Mouse (Mus musculus): ENCODE results near the gene Cyp4f17. TPM values are rescaled to one million over a fixed set of nuclear protein-coding genes. Genes with fewer than 3 reads are reported as not detected.
"Not testable (repeated sequence)": the region's sequence is repeated elsewhere in the genome, so short reads cannot be mapped to it uniquely, and the experiment has no call there.

Cyp4f17 gene
- polyA plus RNA-seq, 1 experiment from 2014 or later: 13.8 TPM

DNA sequence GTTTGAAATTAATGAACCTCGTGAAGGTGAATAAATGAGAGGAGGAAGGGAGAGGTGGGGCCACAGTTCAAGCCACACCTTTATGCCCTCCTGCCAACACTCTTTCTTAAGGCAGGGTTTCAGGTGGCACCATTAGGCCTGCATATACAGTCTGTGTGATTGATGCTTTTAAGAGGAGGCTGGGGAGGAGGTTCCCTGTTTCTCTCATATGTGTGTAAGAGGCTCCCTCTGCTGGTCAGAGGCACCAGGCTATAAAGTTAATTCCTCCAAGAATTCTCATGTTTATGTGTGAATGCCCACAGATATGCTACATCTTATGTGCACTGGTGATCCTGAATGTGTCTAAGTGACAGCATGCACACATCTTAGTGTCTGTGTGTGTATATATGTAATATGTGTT is 11.2 kb upstream of the Cyp4f17 start:
- H3K9me3 ChIP-seq: no peaks in the 10 kb centered on the region
- no peak overlapping the region for H3K4me3 ChIP-seq (replicated peaks)
- no peaks in the 10 kb centered on the region for H3K36me3 ChIP-seq
- H3K4me2 ChIP-seq (replicated peaks): no peak overlapping the region
- no peak overlapping the region for H3K9ac ChIP-seq (replicated peaks)
- WGBS: 75% methylated on average over 1 of the region's 1 CpGs
- peak; percentile 78 for ATAC-seq
- peaks cover 7% of the 10 kb centered on the region for H3K4me1 ChIP-seq (replicated peaks)
- H3K27ac ChIP-seq: no peak overlapping the region
- peaks cover 19% of the 10 kb centered on the region for H3K27me3 ChIP-seq

DNA sequence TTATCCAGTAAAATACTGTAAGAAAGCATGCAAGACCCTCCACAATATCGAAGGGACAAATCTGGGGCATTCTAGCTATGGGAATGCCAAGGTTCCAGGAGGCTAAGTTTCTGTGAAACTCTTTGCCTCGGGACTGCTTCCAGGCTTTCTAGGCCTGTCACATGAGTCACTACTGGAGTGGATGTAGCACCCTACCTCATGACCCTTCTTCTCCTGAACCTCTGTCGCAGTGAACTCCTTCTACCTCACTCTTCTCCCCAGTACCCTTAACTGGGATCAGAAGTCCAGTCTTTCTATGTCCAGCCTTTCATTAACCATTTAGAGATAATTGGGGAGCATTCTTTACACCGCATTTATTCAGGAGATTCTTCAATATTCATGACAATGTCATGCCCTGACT is 5.3 kb upstream of the Cyp4f17 start:
- H3K27ac ChIP-seq; H3K27me3 ChIP-seq; H3K9me3 ChIP-seq; H3K4me1 ChIP-seq (replicated peaks); ATAC-seq; H3K4me2 ChIP-seq (replicated peaks); H3K9ac ChIP-seq (replicated peaks); H3K36me3 ChIP-seq; H3K4me3 ChIP-seq (replicated peaks): not testable (repeated sequence)
- 84% methylated on average over 4 of the region's 4 CpGs for WGBS

DNA sequence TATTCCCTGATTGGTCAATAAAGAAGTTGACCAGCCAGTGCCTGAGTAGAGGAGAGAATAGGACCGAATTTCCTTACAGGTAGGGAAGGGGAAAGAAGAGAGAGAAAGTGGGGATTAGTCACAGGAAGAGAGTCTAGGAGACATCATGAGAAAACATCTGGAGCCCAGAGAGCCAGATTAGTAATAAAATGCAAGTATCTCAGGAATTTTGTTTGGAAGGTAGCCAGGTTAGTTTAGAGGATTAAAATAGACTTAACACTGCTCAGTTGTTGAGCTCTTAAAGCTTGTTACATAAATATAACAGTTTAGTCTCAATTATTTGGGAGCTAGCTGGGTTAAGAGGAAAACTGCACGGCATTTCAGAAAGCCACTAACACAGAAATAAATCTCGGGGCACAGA is 4.8 kb upstream of the Cyp4f17 start:
- Histone ChIP-seq H3K9me3 (no peaks in the 10 kb centered on the region), H3K4me3 (replicated peaks) (no peak overlapping the region), H3K27ac (no peak overlapping the region), H3K4me1 (replicated peaks) (peaks cover 12% of the 10 kb centered on the region), H3K27me3 (no peaks in the 10 kb centered on the region), H3K4me2 (replicated peaks) (no peak overlapping the region), H3K9ac (replicated peaks) (no peak overlapping the region), H3K36me3 (no peaks in the 10 kb centered on the region)
- WGBS: 74% methylated on average over 3 of the region's 3 CpGs
- ATAC-seq: no peak

DNA sequence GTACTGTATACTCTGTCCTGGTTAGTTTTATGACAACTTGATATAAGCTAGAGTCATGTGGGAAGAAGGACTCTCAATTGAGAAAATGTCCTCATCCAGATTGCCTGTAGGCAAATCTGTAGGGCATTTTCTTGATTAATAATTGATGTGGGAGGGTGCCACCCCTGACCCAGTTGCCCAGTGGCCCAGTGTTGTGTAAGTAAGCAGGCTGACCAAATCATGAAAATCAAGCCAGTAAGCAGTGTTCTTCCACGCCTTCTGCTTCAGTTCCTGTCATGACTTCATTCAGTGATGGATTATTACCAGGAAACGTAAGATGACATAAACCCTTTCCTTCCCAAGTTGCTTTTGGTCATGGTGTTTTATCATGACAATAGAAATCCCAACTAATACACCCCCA is 2.7 kb upstream of the Cyp4f17 start:
- ATAC-seq: no peak
- H3K36me3 ChIP-seq: no peaks in the 10 kb centered on the region
- H3K4me2 ChIP-seq (replicated peaks): no peak overlapping the region
- H3K9ac ChIP-seq (replicated peaks): no peak overlapping the region
- no peaks in the 10 kb centered on the region for H3K9me3 ChIP-seq
- H3K4me1 ChIP-seq (replicated peaks): peaks cover 26% of the 10 kb centered on the region
- no peaks in the 10 kb centered on the region for H3K27me3 ChIP-seq
- WGBS: 59% methylated on average over 2 of the region's 2 CpGs
- no peak overlapping the region for H3K4me3 ChIP-seq (replicated peaks)
- no peak overlapping the region for H3K27ac ChIP-seq

DNA sequence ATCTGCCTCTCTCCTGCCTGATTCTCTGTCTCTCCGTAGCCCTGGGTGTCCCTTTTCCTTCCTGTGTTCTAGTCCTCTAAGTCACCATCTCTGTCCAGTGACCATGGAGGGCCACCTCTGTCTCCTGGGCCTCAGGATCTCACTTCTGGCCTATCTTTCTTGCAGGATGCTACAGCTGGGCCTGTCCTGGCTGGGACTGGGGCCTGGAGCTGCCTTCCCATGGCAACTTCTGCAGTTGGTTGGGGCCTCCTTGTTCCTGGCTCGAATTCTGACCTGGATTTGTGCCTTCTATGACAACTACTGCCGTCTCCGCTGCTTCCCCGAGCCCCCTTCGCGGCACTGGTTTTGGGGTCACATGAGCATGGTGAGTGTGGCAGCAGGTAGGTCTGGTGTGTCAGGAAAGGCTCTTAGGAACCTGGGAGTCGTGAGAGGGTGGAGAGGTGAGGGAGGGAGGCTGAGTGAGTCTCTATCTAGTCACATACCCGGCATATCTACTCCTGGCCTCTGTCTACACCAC is 937 bp downstream of the Cyp4f17 start:
- H3K9me3 ChIP-seq: no peaks in the 10 kb centered on the region
- H3K27me3 ChIP-seq: no peaks in the 10 kb centered on the region
- no peak; the same call in 1 of the 2 replicates for ATAC-seq
- 43% methylated on average over 9 of the region's 9 CpGs for WGBS
- peaks cover 26% of the 10 kb centered on the region for H3K4me1 ChIP-seq (replicated peaks)
- H3K27ac ChIP-seq: peak overlapping the region; percentile 84
- H3K4me2 ChIP-seq (replicated peaks): peak overlapping the region; percentile 78
- peak overlapping the region; percentile 54 for H3K4me3 ChIP-seq (replicated peaks)
- peak overlapping the region; percentile 70 for H3K9ac ChIP-seq (replicated peaks)
- 0 out of 2 replicates have a peak, but pooled peaks cover 3% of the 10 kb centered on the region for H3K36me3 ChIP-seq

DNA sequence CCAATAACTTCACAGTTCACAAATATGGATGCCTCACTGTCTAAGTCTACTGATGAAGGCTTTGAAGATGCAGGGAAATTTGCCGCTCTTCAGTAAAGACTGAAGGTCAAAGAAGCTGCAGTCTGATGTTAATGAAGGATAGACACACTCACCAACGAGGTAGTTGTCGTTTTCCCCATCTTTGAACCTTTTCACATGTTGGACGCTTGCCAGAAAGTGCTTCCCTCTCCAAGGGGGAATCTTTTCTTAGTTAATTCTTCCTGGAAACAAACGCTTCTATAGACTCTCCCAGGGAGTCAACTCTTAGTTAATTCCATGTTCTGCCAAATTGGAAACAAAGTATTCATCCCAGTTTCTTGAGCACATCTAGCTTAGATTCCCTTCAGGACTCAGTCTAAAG is 10.3 kb downstream of the Cyp4f17 start:
- H3K9ac ChIP-seq (replicated peaks): no peak overlapping the region
- no peaks in the 10 kb centered on the region for H3K9me3 ChIP-seq
- H3K4me3 ChIP-seq (replicated peaks): no peak overlapping the region
- H3K4me1 ChIP-seq (replicated peaks): no peaks in the 10 kb centered on the region
- no peak overlapping the region for H3K4me2 ChIP-seq (replicated peaks)
- H3K27ac ChIP-seq: no peak overlapping the region
- WGBS: 84% methylated on average over 5 of the region's 5 CpGs
- peaks cover 8% of the 10 kb centered on the region for H3K36me3 ChIP-seq
- no peak for ATAC-seq
- no peaks in the 10 kb centered on the region for H3K27me3 ChIP-seq

DNA sequence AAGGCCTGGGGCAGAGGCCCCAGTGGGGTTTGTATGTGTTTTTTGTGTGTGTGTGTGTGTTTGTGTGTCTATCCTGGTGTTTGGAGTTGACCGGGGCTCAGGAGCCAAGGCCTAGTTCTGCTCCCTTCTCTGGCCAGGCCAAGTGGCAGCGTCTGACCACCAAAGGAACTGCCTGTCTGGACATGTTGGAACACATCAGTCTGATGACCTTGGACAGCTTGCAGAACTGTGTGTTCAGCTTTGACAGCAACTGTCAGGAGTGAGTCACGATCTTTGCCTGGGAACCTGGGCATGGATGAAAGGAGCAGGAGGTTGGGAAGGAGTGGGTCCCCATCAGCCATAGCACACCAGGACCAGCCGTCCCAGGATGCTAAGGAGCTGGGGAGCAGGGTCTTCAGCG is 16.1 kb downstream of the Cyp4f17 start:
- H3K27ac ChIP-seq: no peak overlapping the region
- WGBS: 96% methylated on average over 5 of the region's 5 CpGs
- H3K27me3 ChIP-seq: no peaks in the 10 kb centered on the region
- H3K4me2 ChIP-seq (replicated peaks): no peak overlapping the region
- no peak overlapping the region for H3K4me3 ChIP-seq (replicated peaks)
- H3K4me1 ChIP-seq (replicated peaks): no peaks in the 10 kb centered on the region
- peaks cover 29% of the 10 kb centered on the region for H3K36me3 ChIP-seq
- no peak for ATAC-seq
- H3K9me3 ChIP-seq: no peaks in the 10 kb centered on the region
- H3K9ac ChIP-seq (replicated peaks): no peak overlapping the region

DNA sequence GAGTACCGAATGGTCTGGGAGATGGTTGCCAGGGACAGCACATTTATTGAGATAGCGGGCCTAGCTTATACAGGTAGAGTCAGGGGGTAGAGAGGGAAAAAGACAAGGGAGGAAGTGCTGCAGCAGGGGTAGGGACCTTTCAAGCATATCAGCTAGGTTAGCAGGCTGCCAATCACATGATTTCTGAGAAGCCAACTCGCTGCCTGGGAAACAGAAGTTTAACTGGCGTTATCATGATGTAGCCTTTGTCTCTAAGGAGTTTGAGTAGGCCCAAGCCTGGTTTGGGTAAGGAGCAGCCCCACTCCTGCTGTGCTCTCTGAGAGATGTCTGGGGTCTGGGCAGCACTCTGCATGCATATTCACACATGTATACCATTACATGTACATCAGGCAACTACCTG is 16.5 kb downstream of the Cyp4f17 start:
- Histone ChIP-seq H3K9ac (replicated peaks) (no peak overlapping the region), H3K9me3 (no peaks in the 10 kb centered on the region), H3K4me1 (replicated peaks) (no peaks in the 10 kb centered on the region), H3K4me2 (replicated peaks) (no peak overlapping the region), H3K4me3 (replicated peaks) (no peak overlapping the region), H3K27me3 (no peaks in the 10 kb centered on the region), H3K27ac (no peak overlapping the region), H3K36me3 (peaks cover 29% of the 10 kb centered on the region)
- ATAC-seq: no peak
- 94% methylated on average over 4 of the region's 4 CpGs for WGBS

DNA sequence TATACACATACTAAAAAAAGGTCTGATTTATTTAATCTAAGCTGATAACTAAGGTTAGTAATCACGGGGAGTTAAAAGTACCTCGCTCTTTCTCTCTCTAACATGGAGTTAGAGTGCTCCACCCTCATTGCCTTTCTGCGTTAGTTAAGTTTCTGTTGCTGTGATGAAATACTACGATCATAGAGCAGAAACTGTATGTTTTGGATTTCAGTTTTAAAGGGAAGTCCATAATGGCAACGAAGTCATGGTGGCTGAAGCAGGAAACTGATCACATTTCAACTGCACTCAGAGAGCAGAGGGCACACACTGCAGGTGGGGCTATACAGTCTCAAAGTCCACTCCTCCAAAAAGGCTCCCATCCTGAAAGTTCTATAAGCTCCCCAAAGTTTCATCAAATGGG is 17.0 kb downstream of the Cyp4f17 start:
- ATAC-seq: no peak
- Histone ChIP-seq H3K4me2 (replicated peaks) (no peak overlapping the region), H3K36me3 (peaks cover 26% of the 10 kb centered on the region), H3K4me3 (replicated peaks) (no peak overlapping the region), H3K27ac (no peak overlapping the region), H3K4me1 (replicated peaks) (no peaks in the 10 kb centered on the region), H3K9ac (replicated peaks) (no peak overlapping the region), H3K9me3 (no peaks in the 10 kb centered on the region), H3K27me3 (no peaks in the 10 kb centered on the region)
- WGBS: 93% methylated on average over 5 of the region's 5 CpGs

DNA sequence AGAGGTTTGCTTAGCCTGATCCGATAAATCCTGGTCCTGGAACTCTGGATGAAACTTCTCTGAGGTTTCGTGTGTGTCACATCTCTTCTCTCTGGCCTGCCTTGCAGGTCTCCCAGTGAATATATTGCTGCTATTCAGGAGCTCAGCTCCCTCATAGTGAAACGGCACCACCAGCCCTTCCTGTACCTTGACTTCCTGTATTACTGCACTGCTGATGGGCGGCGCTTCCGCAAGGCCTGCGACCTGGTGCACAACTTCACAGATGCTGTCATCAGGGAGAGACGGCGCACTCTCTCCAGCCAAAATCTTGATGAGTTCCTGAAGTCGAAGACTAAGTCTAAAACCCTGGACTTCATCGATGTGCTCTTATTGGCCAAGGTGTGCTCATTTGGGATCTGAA is 18.0 kb downstream of the Cyp4f17 start:
- Histone ChIP-seq H3K4me2 (replicated peaks) (no peak overlapping the region), H3K9ac (replicated peaks) (no peak overlapping the region), H3K36me3 (peaks cover 24% of the 10 kb centered on the region), H3K9me3 (no peaks in the 10 kb centered on the region), H3K27ac (no peak overlapping the region), H3K4me3 (replicated peaks) (no peak overlapping the region), H3K4me1 (replicated peaks) (peaks cover 6% of the 10 kb centered on the region), H3K27me3 (no peaks in the 10 kb centered on the region)
- no peak for ATAC-seq
- 95% methylated on average over 11 of the region's 11 CpGs for WGBS

DNA sequence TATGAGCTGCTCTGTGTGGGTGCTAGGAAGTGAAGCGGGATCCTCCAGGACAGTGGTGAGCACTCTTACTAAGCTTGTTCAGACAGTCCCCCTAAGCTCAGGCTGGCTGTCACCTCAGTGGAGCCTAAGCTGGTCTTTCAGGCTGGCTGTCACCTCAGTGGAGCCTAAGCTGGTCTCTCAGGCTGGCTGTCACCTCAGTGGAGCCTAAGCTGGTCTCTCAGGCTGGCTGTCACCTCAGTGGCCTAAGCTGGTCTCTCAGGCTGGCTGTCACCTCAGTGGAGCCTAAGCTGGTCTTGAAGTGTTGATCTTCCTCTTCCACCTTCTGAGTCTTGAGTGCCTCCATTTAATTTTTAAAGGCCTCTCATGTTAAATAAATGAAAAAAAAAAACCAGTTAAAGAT is 20.5 kb downstream of the Cyp4f17 start:
- H3K9me3 ChIP-seq; H3K27ac ChIP-seq; H3K4me3 ChIP-seq (replicated peaks); H3K4me2 ChIP-seq (replicated peaks); H3K9ac ChIP-seq (replicated peaks); H3K4me1 ChIP-seq (replicated peaks); H3K27me3 ChIP-seq; ATAC-seq: not testable (repeated sequence)
- H3K36me3 ChIP-seq: peaks cover 20% of the 10 kb centered on the region
- WGBS: 95% methylated on average over 1 of the region's 1 CpGs

DNA sequence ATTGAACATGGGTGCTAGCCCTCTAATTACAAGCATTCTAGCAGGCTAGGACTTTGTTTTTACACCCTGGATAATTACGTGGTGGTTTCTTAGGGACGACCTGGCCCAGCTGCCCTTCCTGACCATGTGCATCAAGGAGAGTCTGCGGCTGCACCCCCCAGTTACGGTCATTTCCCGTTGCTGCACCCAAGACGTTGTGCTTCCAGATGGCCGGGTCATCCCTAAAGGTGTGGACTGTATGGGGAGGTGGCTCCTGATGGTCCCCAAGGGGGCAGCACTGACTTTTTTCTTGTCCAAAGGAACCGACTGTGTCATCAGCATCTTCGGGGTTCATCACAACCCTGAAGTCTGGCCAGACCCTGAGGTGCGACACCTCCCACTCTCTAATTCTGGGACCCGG is 21.9 kb downstream of the Cyp4f17 start:
- peaks cover 12% of the 10 kb centered on the region; the same call in 1 of the 2 replicates for H3K36me3 ChIP-seq
- no peak overlapping the region for H3K27ac ChIP-seq
- H3K9ac ChIP-seq (replicated peaks): no peak overlapping the region
- H3K27me3 ChIP-seq: no peaks in the 10 kb centered on the region
- no peaks in the 10 kb centered on the region for H3K9me3 ChIP-seq
- H3K4me3 ChIP-seq (replicated peaks): no peak overlapping the region
- H3K4me2 ChIP-seq (replicated peaks): no peak overlapping the region
- WGBS: 91% methylated on average over 11 of the region's 11 CpGs
- peaks cover 6% of the 10 kb centered on the region for H3K4me1 ChIP-seq (replicated peaks)
- no peak for ATAC-seq

Data from midbrain, embryonic 13.5 days (tissue).